Mouse (Mus musculus) A20 (cell line): ENCODE data around the gene Rad54l2.
A peak's percentile ranks its signal among the peaks of the same experiment; 100 is the strongest.

Source experiments
- DNase-seq: peaks from one replicate; pipeline ENCODE4 v3.0.0-alpha.2; 2011; ENCODE audit warnings: low read depth, low spot score

Gene Rad54l2

DNA sequence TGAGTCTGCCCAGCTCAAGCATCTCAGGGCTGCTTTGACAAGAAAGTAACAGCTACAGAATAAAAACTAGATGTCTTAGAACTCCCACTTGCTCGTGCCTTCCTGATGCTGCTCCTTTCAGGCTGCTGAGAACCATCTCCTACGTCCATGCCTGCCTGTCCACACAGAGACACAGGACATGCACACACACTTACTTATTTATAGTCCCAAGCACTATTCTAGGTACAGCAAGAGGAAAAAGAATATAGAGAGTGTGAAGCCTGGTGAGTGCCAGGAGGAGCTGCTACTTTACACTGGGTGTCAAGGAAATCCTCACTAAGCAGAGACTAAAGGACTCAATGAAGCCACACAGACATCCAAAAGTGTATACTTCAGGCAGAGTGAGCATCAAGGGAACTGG is 34.7 kb downstream of the Rad54l2 start:
- no peak for DNase-seq

DNA sequence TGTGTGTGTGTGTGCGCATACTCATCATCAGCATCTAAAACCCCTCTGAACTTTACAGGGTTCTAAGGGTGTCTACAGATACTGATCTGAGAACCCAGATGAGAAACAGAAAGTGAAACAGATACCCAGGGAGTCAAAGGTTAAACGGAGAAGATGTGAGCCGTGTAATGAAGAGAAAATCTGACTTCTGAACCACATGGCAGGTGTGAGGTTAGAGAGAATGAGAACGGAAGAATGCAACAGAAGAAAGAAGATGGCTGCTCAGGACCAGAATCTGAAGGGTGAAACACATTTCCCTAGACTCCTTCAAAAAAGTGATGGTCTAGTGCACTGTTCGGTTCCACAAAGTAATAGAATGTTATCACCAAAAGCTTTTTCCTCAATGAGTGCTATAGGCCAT is 36.9 kb downstream of the Rad54l2 start:
- no peak for DNase-seq

DNA sequence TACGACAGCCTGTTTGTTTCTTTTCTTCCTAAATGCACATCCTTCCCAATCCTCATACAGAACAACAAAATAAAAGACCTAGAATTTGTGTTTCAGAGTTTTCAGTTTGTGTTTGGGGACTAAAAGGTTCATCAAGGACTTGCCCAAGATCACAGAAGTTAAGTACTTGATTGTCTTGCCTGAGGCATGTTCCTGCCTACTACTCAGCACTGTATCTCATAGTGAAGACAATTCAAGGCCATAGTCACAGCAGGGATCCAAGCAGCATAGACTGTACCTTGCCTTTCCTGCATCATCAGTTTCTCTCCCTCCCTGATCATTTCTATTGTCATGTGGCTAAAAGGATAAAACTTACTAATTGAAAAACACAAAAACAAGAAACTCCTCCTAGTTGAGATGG is 49.0 kb downstream of the Rad54l2 start:
- DNase-seq = no peak

DNA sequence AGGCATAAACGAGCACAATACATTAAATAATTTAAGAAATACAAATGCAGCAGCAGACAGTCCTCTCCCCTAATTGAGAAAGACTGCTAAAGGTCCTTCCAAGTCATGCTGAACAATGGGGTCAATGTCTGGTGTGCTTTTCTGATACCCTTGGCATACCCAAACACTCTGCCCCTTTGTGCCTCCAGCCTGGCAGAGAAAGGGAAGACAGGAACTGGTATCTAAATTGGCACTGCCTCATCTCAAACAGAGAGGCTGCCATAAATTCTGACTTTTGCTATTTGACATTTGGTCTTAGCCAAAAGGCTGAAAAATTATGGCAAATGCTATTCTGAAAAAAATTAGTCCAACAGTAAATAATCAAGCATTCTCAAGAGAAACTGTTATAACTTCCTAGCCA is 49.9 kb downstream of the Rad54l2 start:
- no peak for DNase-seq

DNA sequence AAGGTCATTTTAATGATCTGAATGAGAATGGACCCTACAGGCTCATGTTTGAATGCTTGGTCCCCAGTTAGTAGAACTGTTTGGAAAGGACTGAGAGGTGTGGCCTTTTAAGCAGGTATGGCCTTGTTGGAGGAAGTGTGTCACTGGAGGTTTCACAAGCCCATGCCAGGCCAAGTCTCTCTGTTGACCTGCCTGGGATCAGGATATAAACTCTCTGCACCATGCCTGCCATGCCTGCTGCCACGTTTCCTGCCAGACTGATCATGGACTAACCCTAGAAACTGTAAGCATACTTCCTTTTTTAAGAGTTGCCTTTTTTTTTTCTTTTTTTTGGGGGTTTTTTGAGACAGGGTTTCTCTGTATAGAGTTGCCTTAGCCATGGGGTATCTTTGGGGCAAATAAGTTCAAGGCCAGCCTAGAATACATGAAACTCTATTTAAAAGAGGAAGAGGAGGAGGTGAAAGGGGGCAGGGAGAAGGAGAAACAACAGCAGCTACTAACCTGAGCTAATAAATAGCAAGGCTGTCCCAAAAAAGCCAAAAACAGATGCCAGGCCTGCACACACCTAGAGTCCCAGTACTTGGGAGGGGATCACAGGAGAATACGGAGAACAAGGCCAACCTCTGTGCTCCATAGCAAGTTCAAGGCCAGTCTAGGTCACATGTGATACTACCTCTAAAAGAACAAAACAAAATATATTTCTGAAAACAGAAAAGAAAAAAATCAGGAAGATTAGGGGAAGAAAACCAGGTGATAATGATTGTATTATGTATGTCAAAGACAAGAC is 50.6 kb downstream of the Rad54l2 start:
- no peak for DNase-seq

DNA sequence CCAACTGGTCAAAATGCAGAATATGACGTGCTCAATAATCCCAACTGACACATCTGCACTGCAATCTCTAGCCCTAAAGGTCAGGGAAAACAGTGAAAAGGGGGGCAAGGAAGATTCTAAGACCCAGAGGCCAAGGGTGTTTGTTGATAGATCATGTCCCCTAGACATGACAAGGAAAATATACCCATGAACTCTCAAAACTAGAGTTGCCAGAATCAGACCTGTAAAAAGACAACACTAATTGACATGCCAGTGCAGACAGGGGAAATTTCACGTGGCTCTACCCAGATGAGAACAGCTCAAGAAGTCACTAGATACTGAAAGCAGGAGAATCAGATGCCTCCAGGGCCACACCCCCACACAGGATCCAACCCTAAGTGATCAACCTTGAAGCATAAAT is 55.3 kb downstream of the Rad54l2 start:
- DNase-seq = no peak

DNA sequence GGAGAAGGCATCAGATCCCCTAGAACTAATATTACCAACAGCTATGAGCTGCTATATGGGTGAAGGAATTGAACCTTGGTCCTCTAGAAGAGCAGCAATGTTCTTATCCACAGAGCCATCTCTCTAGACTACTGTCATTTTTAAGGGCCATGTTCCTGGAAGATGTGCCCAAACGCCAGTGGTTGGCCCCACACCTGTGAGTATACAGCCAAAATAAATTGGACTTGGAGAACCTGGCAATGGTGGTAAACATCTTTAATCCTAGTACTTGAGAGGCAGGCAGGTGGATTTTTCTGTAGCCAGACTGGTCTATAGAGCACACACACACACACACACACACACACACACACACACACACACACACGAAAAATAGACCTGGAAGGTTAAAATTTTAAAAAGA is 59.6 kb downstream of the Rad54l2 start:
- no peak for DNase-seq

DNA sequence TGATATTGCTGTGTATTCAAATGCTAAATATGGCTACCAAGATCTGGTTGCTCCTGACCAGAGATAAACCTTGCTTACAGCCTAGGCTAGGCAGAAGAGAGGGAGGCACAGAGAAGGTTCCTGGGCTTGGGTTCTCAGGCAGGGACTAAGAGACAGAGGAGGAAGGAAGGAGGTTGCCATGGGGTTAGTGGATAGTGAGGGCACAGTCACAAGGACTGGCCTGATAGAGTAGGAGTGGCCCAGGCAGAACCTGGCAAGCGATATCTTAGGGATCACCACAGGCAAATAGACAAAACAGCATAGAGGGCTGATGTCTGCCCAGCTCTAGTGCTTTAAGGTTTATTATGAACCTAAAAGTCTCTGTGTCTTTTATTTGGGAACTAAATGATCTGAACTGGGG is 62.1 kb downstream of the Rad54l2 start:
- DNase-seq = no peak

DNA sequence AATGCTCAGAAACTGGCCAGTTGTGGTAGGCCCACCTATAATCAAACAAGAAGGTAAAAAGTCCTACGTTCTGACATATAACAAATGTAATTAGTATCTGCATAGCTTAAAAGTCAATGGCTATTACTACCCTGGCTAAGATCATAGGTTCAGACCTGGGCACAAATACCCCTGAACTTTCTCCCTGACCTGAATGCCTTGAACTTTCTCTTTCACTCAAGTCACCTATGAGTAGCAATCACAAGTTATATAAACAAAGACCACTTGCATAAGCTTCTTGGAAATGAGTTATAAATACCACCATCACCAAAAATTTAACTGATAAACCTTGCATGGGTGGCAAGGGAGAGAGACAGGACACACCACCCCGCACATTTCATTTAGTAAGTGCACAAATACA is 63.6 kb downstream of the Rad54l2 start:
- DNase-seq = no peak

DNA sequence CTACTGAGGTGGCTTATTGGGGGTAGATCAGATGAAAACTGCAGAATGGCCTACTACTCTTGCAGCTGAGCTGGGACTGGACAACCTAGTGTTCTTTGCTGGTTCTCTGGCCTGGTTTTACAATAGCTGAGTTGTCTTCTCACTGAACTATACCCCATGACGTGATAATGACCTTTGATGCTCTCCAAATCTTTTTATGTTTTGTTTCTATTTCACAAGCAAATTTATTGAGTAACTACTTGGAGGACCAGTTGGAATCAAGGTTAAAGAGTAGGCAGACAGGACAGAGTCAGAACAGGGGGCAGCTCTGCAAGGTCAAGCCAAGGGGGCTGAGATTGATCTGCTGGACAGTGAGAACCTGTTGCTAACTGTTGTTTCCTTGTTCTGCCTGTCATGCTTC is 64.1 kb downstream of the Rad54l2 start:
- no peak for DNase-seq

DNA sequence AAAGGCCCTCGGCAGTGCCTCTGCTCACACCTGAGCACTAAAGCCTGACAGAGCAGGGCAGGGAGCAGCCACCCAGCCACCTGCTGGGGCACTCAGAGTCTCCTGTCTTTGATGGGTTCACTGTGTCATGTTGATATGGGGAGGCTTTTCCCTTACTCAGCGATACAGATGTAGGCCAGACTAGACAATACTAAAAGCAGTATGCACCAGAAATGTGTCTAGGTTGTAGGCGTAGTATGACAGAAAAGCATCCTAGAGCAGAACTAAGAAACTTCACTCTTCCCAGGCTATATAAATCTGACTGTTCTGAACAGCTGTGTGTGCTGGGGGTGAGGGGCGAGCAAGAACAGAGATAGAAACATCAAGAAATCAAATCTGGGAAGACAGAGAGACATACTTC is 72.3 kb downstream of the Rad54l2 start:
- no peak for DNase-seq

DNA sequence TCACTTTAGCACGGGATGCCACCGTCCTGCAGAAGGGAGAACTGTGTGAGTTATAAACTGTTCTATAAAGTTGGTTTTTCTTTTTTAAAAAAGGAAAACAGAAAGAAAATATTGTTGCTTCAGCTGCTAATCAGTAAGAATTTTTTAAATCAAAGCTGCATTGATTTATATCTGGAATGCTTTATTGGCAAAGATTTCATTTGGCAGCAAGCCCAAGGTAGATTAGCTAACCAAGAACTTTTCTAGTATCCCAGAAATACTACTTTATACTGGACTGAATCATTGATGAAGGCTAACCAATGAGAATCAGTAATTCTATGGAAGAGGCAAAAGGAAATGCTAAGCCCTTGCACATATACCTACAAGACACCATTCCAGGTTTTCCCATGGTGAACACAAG is 72.8 kb downstream of the Rad54l2 start:
- DNase-seq = no peak

DNA sequence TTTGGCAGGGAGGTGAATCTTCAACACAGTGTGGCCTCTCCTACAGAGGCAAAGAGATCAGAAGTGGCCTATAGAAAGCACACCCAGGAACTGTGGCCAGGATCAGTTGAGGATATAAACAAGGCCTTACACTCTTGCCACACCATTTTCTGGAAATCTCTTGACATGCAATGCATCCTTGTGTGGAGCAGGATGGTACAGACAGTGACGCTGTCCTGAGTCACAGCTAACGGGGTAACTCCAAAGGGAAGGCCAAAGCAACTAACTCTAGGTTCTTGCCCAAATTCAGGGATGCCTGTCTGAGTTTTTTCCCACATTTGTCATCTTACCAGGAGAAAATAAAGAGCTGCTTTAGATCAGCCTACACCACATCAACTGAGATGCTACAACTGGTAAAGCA is 76.5 kb downstream of the Rad54l2 start:
- DNase-seq = no peak

DNA sequence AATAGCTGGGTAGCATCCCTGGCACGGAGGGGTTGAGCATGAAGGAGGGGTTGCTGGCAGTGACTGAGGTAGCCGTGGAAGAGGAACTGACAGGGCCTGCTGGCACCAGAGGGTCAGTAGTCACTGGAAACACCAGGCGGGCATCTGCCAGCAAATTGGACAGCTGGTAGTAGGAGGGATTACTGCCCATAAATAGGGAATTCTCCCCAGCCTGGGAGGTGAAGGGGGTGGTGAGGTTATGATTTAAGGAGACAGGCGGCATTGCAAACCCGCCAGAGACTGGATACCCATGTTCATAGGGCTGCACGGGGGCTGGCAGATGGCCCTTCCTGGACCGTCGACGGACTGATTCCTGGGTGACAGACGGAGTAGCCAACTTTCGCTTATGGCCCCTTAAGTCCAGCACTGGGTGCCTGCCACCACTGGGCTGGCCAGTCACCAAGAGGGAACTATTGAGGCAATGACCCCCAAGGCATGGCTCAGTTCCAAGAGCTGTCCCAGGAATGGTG is 96.0 kb downstream of the Rad54l2 start:
- no peak for DNase-seq

DNA sequence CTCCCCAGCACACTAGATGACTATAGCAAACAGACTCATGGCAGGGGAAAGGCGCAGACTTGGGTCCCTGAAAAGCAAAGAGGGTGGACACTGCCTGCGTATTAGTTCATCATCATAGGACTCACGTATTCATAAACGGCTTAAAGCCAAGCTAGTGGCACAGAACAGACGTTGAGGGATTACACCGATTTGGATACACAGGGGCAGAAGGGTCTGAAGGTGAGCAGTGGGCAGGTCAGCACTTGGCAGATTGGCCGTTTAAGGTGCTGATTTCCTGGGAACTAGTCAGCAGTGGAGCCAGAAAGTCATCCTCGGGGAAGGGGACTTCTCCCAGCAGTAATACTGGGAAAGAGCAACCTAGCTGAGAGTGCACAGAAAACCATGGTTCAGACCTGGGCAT is 100.2 kb downstream of the Rad54l2 start:
- no peak for DNase-seq

DNA sequence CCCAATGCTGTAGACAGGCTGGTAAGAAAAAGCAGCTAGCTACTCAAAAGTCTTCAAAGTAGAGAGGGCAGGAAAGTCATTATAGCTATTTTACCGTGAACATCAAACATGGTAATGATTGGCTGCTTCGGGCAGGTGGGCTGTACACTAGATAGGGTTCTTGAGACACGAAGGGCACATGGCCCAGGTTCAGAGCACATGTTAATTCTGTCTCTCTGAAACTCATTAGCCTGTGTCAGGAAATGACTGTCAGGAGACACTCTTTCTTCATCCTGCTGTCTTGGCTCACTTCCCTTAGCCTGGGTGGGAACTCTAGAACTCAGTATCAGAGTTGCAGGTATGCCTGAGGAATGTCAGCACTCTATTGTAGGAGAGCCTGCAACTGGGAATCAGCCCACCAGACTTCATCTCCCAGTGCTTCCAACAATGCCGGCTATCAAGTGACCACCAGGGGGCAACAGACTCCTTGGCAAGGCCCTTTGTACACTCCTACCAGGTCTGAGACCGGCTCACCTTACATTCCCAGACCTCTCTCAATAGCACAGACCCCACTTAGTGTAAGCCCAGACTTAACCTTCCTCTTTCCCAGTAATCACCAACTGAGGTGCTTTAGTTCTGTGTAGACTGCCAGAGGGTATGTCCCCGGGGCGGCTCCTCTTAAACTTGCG is 101.9 kb downstream of the Rad54l2 start:
- DNase-seq = peak; percentile 76

DNA sequence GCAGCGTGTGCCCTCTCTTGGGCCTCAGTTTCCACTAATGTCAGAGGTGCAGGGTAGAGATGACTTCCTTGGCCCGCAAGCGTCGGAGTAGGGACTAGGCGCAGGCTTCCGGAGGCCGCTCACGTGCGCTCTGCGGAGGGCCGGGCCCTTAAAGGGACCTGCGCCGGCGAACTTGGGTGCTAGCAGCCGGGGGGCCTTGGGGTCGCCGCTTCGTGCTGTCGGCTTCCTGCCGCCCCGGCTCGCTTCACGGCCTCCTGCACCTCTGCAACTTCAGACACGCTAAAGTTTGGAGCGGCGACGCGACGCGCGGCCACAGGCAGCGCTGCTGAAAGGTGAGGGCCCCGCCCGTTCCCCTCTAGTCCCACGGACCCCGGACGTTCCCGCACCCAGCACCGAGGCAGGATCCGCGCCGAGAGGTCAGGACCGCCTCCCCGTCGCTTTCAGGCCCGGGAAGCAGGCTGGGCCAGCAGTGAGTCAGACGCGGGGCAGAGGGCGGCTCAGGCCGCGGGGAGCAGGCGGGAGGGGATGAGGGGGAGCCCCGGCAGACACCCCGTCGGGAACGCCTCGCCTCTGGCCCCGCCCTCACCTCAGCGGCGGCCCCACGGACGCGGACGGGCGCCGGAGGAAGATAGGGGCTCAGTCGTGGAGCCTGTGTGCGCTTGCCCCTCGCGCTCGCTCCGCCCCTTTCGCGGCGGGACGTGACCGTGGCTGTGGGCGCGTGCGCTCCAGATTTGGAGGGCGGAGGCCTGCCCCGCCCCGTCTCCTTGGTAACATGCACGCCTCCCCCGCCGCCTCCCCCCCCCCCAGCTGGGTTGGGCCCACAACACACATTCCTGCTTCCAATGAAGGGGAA is 103.5 kb downstream of the Rad54l2 start, which contains the start of gene Tex264:
Tex264 (minus strand) TSS at position 679 of the 853 bp plus-strand sequence.
- DNase-seq = peak; percentile 82

DNA sequence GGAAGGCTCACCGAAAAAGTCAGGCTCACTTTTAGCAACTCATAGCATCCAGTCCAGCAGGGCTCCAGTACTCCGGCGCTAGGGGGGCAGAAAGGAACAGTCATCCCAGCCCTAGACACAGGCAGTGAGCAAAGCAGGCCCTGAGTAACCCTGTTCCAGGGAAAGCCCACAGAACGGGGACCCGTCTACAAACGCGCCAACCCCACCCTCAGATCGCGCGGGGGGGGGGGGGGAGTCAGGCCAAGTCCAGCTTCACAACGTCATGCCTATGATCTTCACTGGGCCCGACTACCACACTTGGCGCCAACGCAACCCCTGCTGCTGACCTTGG is 104.1 kb downstream of the Rad54l2 start:
- DNase-seq = no peak

DNA sequence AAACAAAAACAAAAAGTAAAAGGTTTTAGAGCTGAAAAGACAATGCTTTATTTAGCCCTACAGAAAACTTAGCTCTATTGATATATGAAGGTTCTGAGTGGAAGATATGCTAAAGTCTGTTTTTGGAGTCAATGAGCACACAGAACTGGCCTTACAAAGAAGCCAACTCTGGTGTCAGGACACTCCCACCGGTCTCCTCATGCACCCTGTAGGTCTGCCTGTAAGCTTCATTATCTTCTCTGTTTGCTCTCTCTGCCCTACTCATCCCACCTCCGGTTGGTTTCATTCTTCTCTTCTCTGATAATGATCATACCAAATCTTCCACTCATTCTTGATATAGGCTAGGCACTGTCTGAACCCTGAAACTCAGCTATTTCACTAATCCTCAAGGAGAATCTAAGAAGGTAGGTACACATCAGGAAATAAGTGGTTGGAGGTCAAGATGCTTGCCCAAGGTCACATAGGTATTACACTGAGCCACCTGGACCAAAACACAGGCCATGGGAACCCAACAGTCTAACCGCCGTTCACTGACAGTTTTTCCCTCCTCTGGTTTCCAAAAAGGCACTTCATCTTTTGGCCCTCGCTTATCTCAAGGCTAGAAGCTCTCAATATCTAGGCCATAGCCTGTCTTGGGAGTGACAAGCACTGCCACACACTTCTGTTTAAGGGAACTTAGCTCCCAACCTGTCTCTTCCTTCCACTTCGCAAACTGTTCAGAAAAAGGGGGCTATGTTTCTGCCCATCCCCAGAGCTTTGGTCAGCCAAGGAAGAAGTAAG is 104.7 kb downstream of the Rad54l2 start:
- DNase-seq = no peak

DNA sequence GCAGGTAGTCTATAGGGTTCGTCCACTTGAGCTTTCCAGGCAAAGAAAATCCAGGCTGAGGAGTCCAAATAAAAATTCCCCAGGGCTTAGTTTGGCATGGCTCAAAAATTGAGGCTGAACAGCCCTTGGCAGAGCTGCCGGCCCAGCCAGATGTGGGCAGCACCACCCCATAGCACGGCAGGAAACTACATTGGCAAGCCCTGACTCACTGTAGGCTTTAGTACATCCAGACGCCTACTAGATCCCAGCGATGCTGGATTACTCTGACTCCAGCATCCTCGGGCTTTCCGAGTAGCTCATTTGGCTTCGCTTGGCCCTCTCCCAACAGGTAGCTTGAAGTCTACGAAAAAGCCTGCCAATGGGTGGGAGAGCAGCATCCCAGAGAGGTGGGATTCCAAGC is 108.0 kb downstream of the Rad54l2 start:
- DNase-seq = no peak

DNA sequence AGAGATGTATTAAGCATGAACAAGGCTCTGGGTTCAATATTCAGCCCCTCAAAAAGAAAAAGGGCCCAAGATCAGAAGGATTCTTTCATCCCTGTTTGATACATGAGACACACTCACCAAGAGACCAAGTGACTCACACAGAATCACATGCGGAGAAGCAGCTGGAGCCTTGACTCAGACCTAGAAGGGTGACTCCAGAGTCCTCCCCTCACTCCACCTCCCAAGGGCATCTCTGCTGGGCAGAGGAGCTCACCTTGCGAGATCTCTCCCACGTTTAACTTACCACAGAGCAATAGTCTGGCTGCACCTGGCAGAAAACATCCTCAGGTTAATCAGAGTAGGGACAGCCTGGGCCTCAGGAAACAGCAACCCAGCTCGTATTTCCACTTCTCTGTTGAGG is 110.8 kb downstream of the Rad54l2 start:
- no peak for DNase-seq

DNA sequence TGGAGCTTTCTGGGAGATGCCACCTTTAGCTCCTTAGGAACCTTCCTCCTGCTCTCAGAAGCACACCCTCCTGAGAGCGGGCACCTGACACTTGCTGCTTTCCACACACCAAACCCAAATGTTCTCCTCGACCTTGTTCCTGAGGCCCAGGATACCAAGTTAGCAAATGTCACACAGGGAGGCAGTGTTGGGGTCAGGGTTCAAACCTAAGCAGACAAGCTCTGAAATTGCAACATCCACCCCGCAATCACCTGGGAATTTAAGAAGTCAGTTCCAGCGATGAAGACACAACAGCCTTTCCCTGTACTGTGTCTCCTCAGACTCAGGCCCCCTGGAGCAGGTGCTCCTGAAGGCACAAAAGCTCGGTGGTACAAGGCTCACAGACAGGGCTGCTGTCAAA is 111.3 kb downstream of the Rad54l2 start:
- DNase-seq = no peak
